Mouse (Mus musculus): Measurements from ENCODE around the gene Snx8. TPM values are rescaled to one million over a fixed set of nuclear protein-coding genes. Genes with fewer than 3 reads are reported as not detected.
"Not testable (repeated sequence)": the region's sequence is repeated elsewhere in the genome, so short reads cannot be mapped to it uniquely, and the experiment has no call there.

Gene Snx8
- total RNA-seq, 4 experiments from 2014 or later = 7.9 to 11.0 (median 8.9) TPM

DNA sequence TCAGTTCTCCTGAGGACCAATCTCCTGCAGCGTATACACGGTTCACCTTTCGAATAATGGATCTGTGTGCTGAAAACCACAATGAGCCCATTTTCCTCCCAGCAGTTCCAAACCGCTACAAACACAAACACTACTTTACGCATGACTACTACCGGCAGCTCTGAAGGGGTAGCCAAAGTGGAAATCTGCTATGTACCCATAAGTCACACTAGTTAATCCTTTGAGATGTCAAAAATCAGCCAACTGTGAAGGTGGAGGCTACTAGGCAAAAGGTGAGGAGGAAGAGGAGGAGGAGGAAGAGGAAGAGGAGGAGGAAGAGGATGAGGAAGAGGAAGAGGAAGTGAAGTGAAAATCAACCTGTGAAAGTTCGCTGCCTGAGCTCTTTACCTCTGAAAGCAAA is 1.8 kb downstream of the Snx8 start:
- no peak for DNase-seq (ENCODE audit: low spot score in 2 of 2)

DNA sequence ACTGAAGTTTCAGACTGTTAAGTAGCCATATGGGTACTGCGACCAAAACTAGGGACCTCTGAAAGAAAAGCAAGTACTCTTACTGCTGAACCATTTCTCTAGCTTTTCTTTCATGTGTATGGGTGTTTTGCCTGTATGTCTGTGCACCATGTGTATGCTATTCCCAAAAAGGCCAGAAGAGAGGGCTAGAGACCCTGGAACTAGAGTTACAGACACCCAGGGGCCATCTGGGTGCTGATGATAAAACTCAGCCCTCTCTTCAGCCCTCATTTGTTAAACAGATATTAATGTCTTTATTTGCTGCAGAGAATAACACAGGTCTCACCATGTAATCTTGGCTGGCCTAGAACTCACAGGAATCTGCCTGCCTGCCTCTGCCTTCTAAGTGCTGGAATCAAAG is 4.6 kb downstream of the Snx8 start:
- DNase-seq (ENCODE audit: low spot score in 2 of 2) = no peak

DNA sequence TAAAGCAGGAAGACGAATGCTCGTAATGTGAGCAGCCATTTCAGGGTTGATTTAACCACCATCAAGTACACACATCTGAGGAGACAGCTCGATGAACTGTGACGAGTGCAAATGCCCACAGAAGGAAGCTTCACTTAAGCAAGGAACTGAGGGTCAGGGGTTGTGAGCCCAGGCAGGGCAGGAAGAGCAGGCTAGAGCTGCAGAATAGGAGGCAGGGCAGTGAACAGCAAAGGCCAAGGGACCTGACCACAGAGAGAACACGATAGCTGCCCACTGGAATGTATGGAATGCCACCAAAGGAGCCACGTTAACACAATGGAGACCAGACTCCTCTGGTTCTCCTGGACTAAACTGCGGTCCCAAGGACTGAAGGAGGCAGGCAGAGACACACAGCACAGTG is 5.5 kb downstream of the Snx8 start:
- DNase-seq (ENCODE audit: low spot score in 2 of 2) = no peak

DNA sequence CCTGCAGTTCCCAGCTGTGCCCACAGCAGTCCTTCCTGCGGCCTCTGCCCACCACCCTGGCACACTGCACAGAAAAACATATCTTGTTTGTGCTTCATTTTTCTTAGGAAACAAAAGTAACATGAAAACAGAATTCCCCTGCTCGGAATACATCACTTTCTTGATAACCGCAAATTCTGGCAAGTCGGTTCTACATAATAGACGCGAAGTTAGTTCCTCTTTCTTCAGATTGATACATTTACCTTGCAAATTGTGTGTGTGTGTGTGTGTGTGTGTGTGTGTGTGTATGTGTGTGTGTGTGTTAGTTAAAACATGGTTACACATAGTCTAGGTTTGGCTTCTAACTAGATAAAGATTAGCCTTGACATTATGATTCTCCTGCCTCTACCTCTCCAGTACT is 6.4 kb downstream of the Snx8 start:
- no peak for DNase-seq (ENCODE audit: low spot score in 2 of 2)

DNA sequence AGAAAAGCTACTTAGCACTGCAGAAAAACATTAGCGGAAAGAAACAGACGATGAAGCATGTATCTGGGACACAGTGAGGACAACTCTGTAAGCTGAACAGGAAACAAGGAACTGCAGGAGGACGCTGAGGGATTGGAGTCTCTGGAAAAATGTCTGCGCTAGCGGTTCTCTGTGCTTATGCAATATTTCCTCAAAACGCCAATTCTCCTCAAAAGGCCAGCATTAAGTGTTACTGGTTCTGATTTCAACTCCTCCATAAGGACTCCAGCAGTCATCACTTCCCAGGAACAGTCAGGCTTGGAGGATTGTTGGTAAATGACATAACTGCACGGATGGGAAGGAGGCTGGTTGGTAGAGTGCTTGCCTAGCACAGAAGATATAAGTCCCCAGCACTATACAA is 7.9 kb downstream of the Snx8 start:
- no peak for DNase-seq (ENCODE audit: low spot score in 2 of 2)

DNA sequence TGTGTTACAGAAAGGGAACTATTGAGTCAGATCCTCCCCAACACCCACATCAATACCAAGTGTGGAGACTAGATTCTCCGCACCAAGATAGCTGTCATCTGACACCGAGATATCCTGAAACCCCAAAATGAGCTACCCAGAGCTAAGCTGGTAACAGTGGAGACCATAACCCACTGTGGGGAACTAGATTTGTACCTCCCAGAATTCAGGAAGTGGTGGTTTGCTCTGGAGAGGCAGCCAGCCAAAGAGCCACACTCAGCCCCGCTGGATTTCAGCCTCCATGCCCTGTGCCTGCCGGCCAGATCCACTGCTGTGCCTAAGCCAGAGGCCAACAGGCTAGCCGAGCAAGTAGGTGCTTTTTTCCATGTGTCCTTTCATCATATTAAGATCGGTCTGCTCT is 9.8 kb downstream of the Snx8 start:
- no peak for DNase-seq (ENCODE audit: low spot score in 2 of 2)

DNA sequence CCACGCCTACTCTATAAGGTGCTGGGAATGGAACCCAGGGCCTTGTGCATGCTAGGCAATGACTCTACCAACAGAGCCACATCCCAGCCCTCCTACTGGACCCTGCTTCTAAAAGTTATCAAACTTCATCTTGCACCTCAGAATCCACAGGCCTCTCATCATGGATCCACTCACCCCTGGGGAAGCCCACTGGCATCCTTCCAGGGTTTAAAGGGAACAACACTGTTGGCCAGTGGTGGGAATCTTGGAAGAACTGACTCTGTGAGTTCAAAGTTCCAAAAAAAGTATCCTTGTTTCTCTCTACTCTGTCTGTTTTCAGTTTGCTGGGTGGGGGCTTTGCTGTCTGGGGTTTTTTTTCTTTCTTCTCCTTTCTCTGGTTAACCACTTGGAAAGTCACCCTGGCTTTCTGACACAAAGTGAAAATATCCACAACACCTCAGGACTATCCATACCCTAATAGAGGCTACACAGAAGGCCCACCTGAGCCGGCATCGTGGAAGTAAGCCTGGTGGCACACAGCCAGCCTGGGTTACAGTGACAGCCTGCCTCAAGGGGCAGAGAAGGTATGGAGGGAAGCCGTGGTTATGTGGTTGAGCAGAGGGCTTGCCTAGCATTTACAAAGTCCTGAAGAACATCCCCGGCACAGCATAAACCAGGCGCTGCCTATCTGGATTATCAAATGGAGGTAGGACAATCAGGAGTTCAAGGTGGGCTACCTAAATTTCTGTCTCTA is 10.8 kb downstream of the Snx8 start:
- DNase-seq (ENCODE audit: low spot score in 2 of 2) = no peak

DNA sequence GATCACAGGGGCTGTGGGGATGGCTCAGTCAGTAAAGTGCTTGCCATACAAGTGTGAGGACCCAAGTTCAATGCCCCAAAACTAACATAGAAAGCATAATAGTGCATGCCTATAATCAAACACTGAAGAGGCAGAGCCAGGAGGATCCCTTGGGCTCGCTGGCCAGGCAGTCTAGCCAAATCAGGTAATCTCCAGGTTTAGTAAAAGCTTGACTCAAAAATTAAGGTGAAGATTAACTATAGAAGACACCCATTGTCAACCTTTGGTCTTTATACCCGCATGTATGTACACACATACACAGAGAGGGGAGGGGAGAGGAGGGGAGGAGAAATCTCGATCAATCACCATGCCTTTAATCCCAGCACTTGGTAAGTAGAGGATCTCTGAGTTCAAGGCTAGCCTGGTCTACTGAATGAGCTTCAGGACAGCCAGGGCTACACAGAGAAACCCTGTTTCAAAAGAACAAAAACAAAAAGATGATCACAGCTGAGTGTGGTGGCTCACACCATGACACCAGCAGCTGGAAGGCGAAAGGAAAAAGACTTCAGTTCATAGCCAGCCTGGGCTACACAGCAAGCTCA is 13.7 kb downstream of the Snx8 start:
- DNase-seq (ENCODE audit: low spot score in 2 of 2) = no peak

DNA sequence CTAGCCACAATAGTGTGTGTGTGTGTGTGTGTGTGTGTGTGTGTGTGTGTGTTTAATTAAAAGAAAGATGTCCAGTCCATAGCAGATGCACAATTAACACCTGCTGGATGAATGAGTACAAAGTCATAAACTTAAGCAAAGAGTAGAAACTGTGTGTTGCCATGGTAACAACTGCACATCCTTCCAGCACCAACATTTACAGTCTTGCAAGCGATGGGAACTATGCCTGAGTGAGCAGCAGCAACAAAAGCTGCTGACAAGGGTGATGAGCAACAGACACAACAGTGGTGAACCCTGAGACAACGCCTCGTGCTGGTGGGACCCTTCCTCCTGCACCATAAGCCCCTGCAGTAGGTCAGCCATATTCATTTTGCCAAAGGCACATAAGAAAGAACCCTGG is 14.8 kb downstream of the Snx8 start:
- no peak for DNase-seq (ENCODE audit: low spot score in 2 of 2)

DNA sequence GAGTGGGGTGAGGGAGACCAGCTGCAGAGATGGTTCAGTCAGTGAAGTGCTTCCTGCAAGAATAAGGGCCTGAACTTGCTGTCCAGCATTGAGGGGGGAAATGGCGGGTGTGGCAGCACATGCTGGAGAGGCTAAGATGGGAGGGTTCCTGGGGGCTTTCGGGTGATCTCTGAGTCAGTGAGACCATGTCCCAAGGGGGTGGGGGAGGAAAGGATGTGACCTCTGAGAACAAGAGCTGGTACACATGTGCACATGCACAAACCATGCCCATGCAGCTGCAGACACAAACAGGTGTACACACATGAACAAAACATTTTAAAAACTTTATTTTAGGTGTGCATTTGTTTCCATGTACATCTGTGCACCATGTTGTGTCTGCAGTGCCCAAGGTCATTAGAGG is 15.4 kb downstream of the Snx8 start:
- no peak for DNase-seq (ENCODE audit: low spot score in 2 of 2)

DNA sequence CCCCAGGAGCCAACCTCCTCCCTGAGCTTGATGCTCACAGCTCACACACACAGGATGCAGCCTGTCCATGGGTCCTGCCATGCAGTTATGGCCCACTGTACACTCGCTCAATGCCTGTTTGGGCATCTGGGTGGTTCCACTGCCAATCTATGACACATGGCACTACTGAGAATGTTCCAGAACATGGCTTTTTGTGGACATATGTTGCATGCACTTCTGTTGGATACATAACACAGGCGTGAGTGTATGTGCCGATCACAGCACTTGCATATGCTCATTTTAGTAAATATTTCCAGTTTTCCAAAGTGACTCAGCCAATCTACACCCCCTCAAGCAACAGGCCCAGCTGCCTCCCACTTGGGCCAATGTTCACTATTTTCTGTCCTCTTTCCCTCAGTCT is 17.4 kb downstream of the Snx8 start:
- no peak for DNase-seq (ENCODE audit: low spot score in 2 of 2)

DNA sequence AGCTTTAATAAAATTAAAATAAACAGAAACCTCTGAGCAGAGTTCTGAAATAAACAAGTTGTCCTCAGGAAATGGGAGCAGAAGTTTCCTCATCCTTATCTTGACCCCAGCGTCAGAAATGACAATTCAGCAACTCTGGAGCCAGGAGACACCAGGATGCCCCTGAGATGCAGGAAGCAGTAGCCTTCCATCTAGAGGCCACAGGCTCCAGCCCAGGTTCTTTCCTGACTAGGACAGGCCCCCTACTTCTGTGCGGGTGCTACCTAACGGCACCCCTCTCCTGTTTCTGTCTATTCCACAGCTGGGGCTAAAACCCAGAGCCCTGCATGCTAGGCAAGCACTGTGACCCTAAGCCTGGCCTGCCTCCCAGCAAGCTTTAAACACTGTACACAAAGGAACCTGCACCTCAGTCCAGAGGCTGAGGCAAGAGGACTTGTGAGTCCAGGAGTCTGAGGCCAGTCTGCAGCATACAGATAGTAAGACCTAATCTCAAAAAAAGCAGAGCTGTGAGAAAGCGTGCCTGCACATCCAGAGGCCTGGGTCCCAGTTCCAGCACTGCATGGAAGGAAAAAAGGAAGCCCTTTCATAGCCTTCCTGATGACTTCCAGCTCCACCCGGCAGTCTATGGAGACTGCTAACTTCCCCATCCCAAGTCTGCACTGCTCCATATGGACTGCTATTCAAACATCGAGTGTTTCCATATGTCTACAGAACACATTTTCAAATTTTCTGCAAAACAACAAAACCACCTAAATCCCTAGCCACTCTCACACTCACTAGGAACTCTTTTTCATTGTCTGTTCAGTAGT is 18.4 kb downstream of the Snx8 start:
- DNase-seq (ENCODE audit: low spot score in 2 of 2) = no peak

DNA sequence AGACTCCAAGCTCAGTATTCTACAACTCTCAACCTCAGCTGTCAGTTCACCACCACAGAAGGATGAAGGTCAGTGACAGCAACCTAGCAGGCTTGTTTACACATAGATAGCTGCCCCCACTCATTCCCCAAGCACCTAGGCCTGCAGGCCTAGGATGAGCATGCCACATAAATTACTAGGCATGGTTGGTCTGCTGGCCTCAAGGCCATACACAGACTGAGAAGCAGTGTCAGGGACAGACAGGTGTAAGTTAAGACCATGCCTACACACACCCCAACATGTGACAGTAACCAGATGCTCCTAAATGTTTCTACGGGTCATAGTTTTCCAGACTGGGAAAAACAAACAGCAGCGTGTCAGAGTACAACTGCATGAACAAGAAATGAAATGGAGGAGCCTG is 19.6 kb downstream of the Snx8 start:
- DNase-seq (ENCODE audit: low spot score in 2 of 2) = no peak

DNA sequence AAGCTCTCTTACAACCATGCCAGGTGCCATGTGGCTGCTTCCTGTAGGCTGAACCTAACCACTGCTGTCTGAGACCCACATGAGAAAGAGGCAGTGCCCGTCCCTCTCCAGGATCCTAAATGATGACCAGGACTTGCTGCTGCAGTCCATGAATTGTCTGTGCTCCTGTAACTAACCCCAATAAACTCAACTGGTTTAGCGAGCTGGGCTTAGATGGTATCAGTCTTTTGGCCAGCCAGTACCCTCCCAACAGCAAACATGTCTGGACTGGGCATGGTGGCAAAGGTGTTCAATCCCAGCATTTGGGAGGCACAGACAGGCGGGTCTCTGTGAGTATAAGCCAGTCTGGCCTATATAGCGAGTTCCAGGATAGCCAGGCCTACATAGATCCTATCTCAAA is 20.1 kb downstream of the Snx8 start:
- DNase-seq (ENCODE audit: low spot score in 2 of 2) = no peak

DNA sequence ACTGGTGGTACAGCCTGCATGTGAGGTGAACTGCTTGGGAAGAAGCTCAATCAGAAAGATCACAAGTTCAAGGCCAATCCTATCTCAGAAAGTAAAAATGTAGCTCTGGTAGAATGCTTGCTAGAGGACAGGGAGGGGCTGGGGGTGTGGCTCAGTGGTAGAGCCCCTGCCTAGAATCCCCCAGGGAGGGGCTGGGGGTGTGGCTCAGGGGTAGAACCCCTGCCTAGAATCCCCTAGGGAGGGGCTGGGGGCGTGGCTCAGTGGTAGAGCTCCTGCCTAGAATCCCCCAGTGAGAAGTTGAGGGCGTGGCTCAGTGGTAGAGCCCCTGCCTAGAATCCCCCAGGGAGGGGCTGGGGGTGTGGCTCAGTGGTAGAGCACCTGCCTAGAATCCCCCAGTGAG is 20.9 kb downstream of the Snx8 start:
- not testable (repeated sequence) for DNase-seq (ENCODE audit: low spot score in 2 of 2)

DNA sequence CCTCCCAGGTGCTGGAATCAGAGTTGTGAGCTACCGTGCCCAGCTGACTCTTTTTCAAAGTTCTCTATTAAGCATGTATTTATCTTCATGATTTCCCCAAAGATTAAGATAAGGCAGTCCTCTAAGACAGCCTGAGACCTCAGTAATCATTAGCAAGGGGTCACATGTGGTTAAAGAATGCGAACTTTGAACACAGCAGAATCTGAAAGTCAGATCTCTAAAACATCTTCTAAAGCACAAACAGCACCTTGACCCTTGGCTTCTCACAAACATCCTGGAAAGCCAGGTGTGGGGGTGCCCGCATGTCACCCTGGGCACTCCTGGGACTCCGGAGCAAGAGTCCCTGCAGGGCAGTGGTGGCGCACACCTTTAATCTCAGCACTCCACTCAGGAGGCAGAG is 24.6 kb downstream of the Snx8 start:
- DNase-seq (ENCODE audit: low spot score in 2 of 2) = no peak

DNA sequence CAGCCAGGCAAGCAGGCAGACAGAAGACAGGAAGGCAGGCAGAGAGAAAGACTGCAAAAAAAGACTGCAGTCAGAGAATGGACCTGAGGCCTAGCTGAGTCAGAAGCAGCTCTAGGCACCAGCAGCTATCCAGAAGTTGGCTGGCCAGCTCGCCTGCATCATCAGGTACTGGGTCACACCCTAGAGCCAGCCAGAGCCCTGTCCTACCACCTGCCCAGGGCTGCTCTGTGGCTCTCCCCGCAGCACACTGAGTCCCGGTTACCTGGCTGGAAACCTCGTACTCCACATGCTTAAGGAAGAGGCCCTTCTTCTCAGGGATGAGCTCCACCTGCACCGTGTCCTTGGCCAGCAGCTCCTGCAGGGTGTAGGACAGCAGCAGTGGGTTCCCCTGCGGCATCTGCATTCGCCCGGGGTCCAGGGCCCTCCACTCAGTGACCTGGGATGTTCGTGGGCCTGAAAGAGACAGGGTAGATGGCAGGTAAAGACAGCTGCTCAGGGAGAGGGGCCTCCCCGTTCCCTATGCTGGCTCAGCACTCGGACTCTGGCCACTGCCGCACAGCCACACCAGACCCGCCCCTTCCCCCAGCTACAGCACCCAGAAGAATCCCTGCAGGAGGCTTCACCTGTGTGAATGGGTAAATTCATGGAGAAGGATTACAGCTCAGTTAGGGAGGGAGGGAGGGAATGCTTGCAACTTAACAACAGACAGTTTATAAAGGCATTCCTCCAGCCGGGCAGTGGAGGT is 29.0 kb downstream of the Snx8 start:
- no peak for DNase-seq (ENCODE audit: low spot score in 2 of 2)

DNA sequence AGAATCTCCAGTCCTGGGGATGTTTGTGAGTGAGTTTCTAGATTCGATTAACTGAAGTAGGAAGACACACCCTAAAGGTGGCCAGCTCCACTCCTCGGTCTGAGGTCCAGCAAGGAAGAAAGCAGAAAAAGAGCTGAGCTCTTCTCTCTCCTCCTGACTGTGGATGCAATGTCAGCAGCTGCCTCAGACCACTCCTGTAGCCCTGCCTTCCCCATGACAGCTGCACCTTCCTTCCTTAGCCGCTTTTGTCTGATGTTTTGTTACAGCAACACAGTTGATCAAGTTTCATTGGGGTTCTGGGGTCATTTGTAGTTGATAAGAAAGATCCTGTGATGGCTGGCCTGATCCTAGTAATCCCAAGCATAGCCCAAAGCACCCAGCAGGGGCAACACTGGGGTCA is 31.6 kb downstream of the Snx8 start:
- no peak for DNase-seq (ENCODE audit: low spot score in 2 of 2)

DNA sequence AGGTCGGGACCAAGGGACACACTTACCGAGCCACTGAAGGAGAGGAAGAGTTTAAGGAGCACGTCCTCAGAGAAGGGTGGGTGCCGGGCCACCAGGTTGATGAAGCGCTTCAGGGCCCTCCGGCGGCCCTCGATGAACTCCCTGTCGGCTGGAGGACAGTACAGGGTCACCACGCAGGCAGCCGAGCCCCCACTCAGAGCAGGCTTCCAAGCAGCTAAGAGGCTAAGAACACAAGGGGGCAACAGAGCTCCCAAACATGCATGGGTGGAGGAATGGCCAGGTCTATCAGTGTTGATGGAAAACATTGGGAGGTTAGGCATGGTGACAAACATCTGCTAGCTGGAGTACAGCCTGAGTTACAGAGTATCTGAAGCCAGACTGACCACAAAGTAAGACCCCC is 33.1 kb downstream of the Snx8 start:
- no peak for DNase-seq (ENCODE audit: low spot score in 2 of 2)

DNA sequence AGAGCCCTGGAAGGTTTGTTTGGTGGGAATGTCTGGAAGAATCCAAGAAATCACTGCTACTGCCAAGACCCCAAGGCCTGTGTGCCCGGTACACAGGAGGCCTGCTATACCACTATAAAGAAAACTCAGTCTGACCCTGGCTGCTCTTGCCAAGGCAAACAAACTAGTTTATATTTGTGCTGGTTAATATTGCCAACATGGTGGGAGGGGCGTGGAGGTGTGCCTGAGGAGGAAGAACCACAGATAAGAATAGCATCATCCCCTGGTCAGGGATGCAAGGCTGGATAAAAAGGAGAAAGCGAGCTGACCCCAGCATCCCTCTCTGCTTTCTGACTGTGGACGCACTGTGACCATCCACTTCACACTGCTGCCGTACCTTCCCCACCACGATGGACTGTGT is 36.7 kb downstream of the Snx8 start:
- no peak for DNase-seq (ENCODE audit: low spot score in 2 of 2)

DNA sequence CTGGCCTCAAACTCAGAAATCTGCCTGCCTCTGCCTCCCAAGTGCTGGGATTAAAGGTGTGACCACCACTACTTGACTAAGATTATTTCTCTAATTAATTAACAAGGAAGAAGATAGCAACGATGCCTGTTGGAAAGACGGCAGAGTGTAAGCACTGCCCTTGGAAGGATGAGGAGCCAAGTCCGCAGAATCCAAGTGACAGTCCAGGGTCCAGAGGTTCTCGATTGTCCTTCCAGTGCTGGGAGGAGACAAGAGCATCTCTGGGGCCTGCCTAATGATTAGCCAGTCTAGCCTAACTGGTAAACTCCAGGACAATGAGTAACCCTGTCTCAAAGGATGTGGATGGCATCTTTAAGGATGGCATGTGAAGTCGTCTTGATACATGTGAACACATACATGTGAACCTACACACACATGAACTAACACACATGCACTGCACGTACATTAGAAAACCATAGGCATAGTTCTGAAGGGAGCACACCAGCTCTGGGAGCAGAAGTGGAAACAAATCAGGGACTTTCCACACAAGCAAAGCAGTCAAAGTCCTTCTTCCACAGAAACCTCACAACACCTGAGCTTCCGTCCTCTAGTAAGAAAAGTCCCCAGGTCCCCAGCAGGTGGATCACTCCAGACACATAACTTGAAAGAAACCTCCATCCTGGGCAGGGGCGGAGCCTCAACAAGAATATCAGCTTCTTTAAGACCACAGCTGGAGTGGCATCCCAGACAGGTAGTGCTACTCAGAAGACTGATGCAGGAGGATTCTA is 38.1 kb downstream of the Snx8 start:
- DNase-seq (ENCODE audit: low spot score in 2 of 2) = no peak

Data from gastrocnemius, adult 8-10 months (tissue).